Mouse (Mus musculus) heart, embryonic 11.5 days (tissue): ENCODE data around the gene Gm13289. TPM values are rescaled to one million over a fixed set of nuclear protein-coding genes. Genes with fewer than 3 reads are reported as not detected.

Experiments used
- polyA plus RNA-seq: library from polyadenylated mRNA; unstranded; fragments of >200 nt; fragmentation: Nextera tagmentation; extraction: Ambion mirVana; gene quantifications from 2 replicates; pipeline ENCODE4 v1.2.1, GENCODE M21; 2014

Gm13289 gene
- polyA plus RNA-seq, 1 experiment from 2014 or later, result not detected

Other genes starting within 250 kb of the Gm13289 start
- gene Ifna15, start 218.7 kb upstream of the Gm13289 start, polyA plus RNA-seq, result not detected in 2 replicates
- gene Ifna14, start 205.1 kb upstream of the Gm13289 start, polyA plus RNA-seq, result not detected in 2 replicates
- gene Ifna9, start 184.5 kb upstream of the Gm13289 start, polyA plus RNA-seq, result not detected in 2 replicates
- gene Ifna12, start 173.5 kb upstream of the Gm13289 start, polyA plus RNA-seq, result not detected in 2 replicates
- gene C87499, start 142.5 kb upstream of the Gm13289 start, polyA plus RNA-seq, result not detected in 2 replicates
- gene Ifna13, start 132.5 kb upstream of the Gm13289 start, polyA plus RNA-seq, result not detected in 2 replicates
- not detected in 2 replicates for gene Ifna16, start 100.0 kb upstream of the Gm13289 start, polyA plus RNA-seq
- not detected in 2 replicates for gene Ifna2, start 93.0 kb upstream of the Gm13289 start, polyA plus RNA-seq
- gene Ifnab, start 85.6 kb upstream of the Gm13289 start, polyA plus RNA-seq, result not detected in 2 replicates
- 0.63 and 0.87 TPM in 2 replicates for gene Gm26566, start 55.1 kb upstream of the Gm13289 start, polyA plus RNA-seq
- gene Klhl9, start 54.5 kb upstream of the Gm13289 start, polyA plus RNA-seq, result 99.9 and 113 TPM in 2 replicates
- gene Gm13271, start 22.1 kb upstream of the Gm13289 start, polyA plus RNA-seq, result not detected in 2 replicates
- gene Gm13283, start 16.8 kb upstream of the Gm13289 start, polyA plus RNA-seq, result 0.39 and 0.56 TPM in 2 replicates
- gene Gm13290, start 3.1 kb upstream of the Gm13289 start, polyA plus RNA-seq, result 0.61 TPM in 1 of 2 replicates, not detected in the other
- not detected in 2 replicates for gene Gm13272, start 2.9 kb downstream of the Gm13289 start, polyA plus RNA-seq
- gene Ifnz, start 5.2 kb downstream of the Gm13289 start, polyA plus RNA-seq, result not detected in 2 replicates
- gene Gm13276, start 8.8 kb downstream of the Gm13289 start, polyA plus RNA-seq, result not detected in 2 replicates
- not detected in 2 replicates for gene Gm13277, start 11.7 kb downstream of the Gm13289 start, polyA plus RNA-seq
- gene Gm13278, start 14.6 kb downstream of the Gm13289 start, polyA plus RNA-seq, result not detected in 2 replicates
- 0.47 TPM in 1 of 2 replicates, not detected in the other for gene Gm13275, start 17.6 kb downstream of the Gm13289 start, polyA plus RNA-seq
- gene Gm13279, start 20.5 kb downstream of the Gm13289 start, polyA plus RNA-seq, result not detected in 2 replicates
- gene Gm13285, start 22.7 kb downstream of the Gm13289 start, polyA plus RNA-seq, result 0.27 and 0.76 TPM in 2 replicates
- gene Gm13287, start 26.3 kb downstream of the Gm13289 start, polyA plus RNA-seq, result not detected in 2 replicates
- gene Gm13288, start 28.6 kb downstream of the Gm13289 start, polyA plus RNA-seq, result not detected in 2 replicates
- not detected in 2 replicates for gene Ifna7, start 39.3 kb downstream of the Gm13289 start, polyA plus RNA-seq
- gene Ifna11, start 43.0 kb downstream of the Gm13289 start, polyA plus RNA-seq, result not detected in 2 replicates
- gene Ifna6, start 50.5 kb downstream of the Gm13289 start, polyA plus RNA-seq, result not detected in 2 replicates
- gene Ifna5, start 58.6 kb downstream of the Gm13289 start, polyA plus RNA-seq, result not detected in 2 replicates
- not detected in 2 replicates for gene Ifna4, start 64.9 kb downstream of the Gm13289 start, polyA plus RNA-seq
- gene Ifna1, start 73.2 kb downstream of the Gm13289 start, polyA plus RNA-seq, result not detected in 2 replicates
- gene Ifne, start 103.3 kb downstream of the Gm13289 start, polyA plus RNA-seq, result not detected in 2 replicates